Mouse (Mus musculus) olfactory bulb, adult 2 months (tissue): ENCODE data around the gene Sh2b3.

Experiments used
- CTCF ChIP-seq: fragments of 200-500 bp; IDR thresholded peaks from 2 replicates; pipeline ENCODE4 v1.5.1; 2012; ENCODE audit warnings: low read depth, mild to moderate bottlenecking, low read length, moderate library complexity; ENCODE audit not compliant: insufficient read depth
- POLR2A ChIP-seq: fragments of 200-500 bp; IDR thresholded peaks from 2 replicates; pipeline ENCODE4 v1.6.1; 2012; ENCODE audit warnings: mild to moderate bottlenecking, low read depth, low read length, moderate library complexity; ENCODE audit not compliant: insufficient read depth

DNA sequence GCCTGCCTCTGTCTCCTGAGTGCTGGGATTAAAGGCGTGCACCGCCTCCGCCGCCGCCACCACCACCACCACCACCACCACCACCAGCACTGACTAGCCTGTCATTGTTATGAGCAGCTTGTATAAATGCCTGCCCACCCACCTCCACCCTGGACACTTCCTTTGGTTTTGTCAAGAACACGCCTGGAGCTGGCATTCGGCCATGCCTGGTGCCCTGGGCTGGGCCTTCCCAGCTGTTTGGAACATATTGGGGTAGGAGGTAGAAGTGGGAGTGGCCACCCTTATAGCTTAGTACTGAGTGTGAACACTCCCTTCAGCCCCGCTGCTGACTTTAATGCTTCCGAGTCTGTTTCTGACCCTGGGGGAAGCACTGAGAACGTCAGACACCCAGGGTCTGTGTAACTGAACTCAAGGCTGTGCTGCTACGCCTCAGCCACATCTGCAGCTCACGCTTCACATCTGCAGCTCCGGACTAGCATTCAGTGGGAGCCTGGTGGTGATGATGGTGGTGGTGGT lies 34.1 kb upstream of the Sh2b3 start:
- no peak for TF ChIP-seq POLR2A
- no peak for TF ChIP-seq CTCF
